Mouse (Mus musculus) stomach, embryonic 15.5 days (tissue): Measurements from ENCODE around the gene Dmtf1. TPM values are rescaled to one million over a fixed set of nuclear protein-coding genes. Genes with fewer than 3 reads are reported as not detected.

Experiments
- ATAC-seq: fragments of 200-750 bp; cut with Nextera tagmentation; 2 replicates; pipeline ENCODE4 v1.8.0; 2017; ENCODE audit warnings: low read depth, moderate number of reproducible peaks, moderate TSS enrichment; ENCODE audit not compliant: insufficient read depth, low FRiP score
- H3K27ac ChIP-seq: fragments of 300-500 bp; sonication (generic); 2 replicates; pipeline ENCODE4 v1.5.1; 2015; ENCODE audit warnings: mild to moderate bottlenecking, inconsistent platforms
- H3K27me3 ChIP-seq: fragments of 300-500 bp; sonication (generic); replicated peaks from 2 replicates; pipeline ENCODE4 v1.6.1; 2015; ENCODE audit warnings: inconsistent platforms
- H3K36me3 ChIP-seq: fragments of 300-500 bp; sonication (generic); 2 replicates; pipeline ENCODE4 v1.6.1; 2015; ENCODE audit warnings: inconsistent platforms
- H3K4me1 ChIP-seq: fragments of 300-500 bp; sonication (generic); 2 replicates; pipeline ENCODE4 v1.6.1; 2015; ENCODE audit warnings: inconsistent platforms
- H3K4me2 ChIP-seq: fragments of 300-500 bp; sonication (generic); 2 replicates; pipeline ENCODE4 v1.6.1; 2015; ENCODE audit warnings: mild to moderate bottlenecking, inconsistent platforms
- H3K4me3 ChIP-seq: fragments of 300-500 bp; sonication (generic); replicated peaks from 2 replicates; pipeline ENCODE4 v1.5.1; 2015; ENCODE audit warnings: inconsistent platforms
- H3K9ac ChIP-seq: fragments of 300-500 bp; sonication (generic); 2 replicates; pipeline ENCODE4 v1.6.1; 2015; ENCODE audit warnings: inconsistent platforms
- H3K9me3 ChIP-seq: fragments of 300-500 bp; sonication (generic); 2 replicates; pipeline ENCODE4 v1.6.1; 2016; ENCODE audit warnings: inconsistent platforms
- WGBS: fragments of 180-500 bp; shearing (Covaris S2); methylation state at CpG from one replicate; pipeline ENCODE4 v1.1.7; 2015; 5-methylcytosine and 5-hydroxymethylcytosine counted together
- polyA plus RNA-seq: library from polyadenylated mRNA; unstranded; fragments of >200 nt; fragmentation: Nextera tagmentation; extraction: Ambion mirVana; gene quantifications from 2 replicates; pipeline ENCODE4 v1.2.1, GENCODE M21; 2015

Gene Dmtf1
- polyA plus RNA-seq, 1 experiment from 2014 or later: 37.7 TPM

GRCm38 (mm10) chr5:9073177-9073854 is 88.3 kb downstream of the Dmtf1 start:
- H3K9me3 ChIP-seq: no peaks in the 10 kb centered on the region
- H3K27me3 ChIP-seq: no peaks in the 10 kb centered on the region
- H3K27ac ChIP-seq: no peak overlapping the region
- WGBS: 60% methylated on average over 5 of the region's 5 CpGs
- no peaks in the 10 kb centered on the region for H3K36me3 ChIP-seq
- H3K4me1 ChIP-seq: no peaks in the 10 kb centered on the region
- no peak overlapping the region for H3K9ac ChIP-seq
- ATAC-seq: no peak
- no peak overlapping the region for H3K4me2 ChIP-seq
- H3K4me3 ChIP-seq: no peak overlapping the region

GRCm38 (mm10) chr5:9071360-9071759 is 90.2 kb downstream of the Dmtf1 start:
- 88% methylated on average over 3 of the region's 3 CpGs for WGBS

GRCm38 (mm10) chr5:9069599-9070209 is 91.9 kb downstream of the Dmtf1 start:
- H3K9me3 ChIP-seq: no peaks in the 10 kb centered on the region
- peak; percentile 83 for ATAC-seq
- H3K27me3 ChIP-seq: no peaks in the 10 kb centered on the region
- H3K27ac ChIP-seq: no peak overlapping the region
- H3K4me1 ChIP-seq: no peaks in the 10 kb centered on the region
- H3K36me3 ChIP-seq: no peaks in the 10 kb centered on the region
- H3K4me2 ChIP-seq: no peak overlapping the region
- no peak overlapping the region for H3K4me3 ChIP-seq
- WGBS: 42% methylated on average over 6 of the region's 6 CpGs
- no peak overlapping the region for H3K9ac ChIP-seq

More at GRCm38 (mm10) chr5:9071360-9071759, 90.2 kb downstream of the Dmtf1 start:
- H3K9me3 ChIP-seq: no peaks in the 10 kb centered on the region
- no peak overlapping the region for H3K4me2 ChIP-seq
- no peak for ATAC-seq
- no peak overlapping the region for H3K9ac ChIP-seq
- H3K27ac ChIP-seq: no peak overlapping the region
- H3K36me3 ChIP-seq: no peaks in the 10 kb centered on the region
- no peak overlapping the region for H3K4me3 ChIP-seq
- no peaks in the 10 kb centered on the region for H3K27me3 ChIP-seq
- no peaks in the 10 kb centered on the region for H3K4me1 ChIP-seq

GRCm38 (mm10) chr5:9068886-9069285 is 92.7 kb downstream of the Dmtf1 start:
- H3K27ac ChIP-seq: no peak overlapping the region
- no peak; the same call in 1 of the 2 replicates for ATAC-seq

More at GRCm38 (mm10) chr5:9068886-9069285, 92.7 kb downstream of the Dmtf1 start:
- Histone ChIP-seq H3K4me2 (no peak overlapping the region), H3K9ac (no peak overlapping the region), H3K27me3 (no peaks in the 10 kb centered on the region), H3K36me3 (no peaks in the 10 kb centered on the region), H3K4me3 (no peak overlapping the region), H3K4me1 (no peaks in the 10 kb centered on the region), H3K9me3 (no peaks in the 10 kb centered on the region)
- 13% methylated on average over 2 of the region's 2 CpGs for WGBS

Other genes starting within 250 kb of the Dmtf1 start
- gene Crot, start 164.5 kb downstream of the Dmtf1 start, polyA plus RNA-seq: 52.0 and 54.1 TPM in 2 replicates
- 18.8 and 20.1 TPM in 2 replicates for gene Tmem243, start 61.1 kb downstream of the Dmtf1 start, polyA plus RNA-seq
- gene 9330182L06Rik, start 104.3 kb upstream of the Dmtf1 start, polyA plus RNA-seq: 4.3 and 4.7 TPM in 2 replicates